Mouse (Mus musculus) heart, embryonic 16.5 days (tissue): ENCODE measurements around the gene Kif6. TPM values are rescaled to one million over a fixed set of nuclear protein-coding genes. Genes with fewer than 3 reads are reported as not detected.

Experiments
- ATAC-seq: fragments of 200-750 bp; cut with Nextera tagmentation; replicated peaks from 2 replicates; pipeline ENCODE4 v1.8.0; 2017; ENCODE audit warnings: moderate number of reproducible peaks; ENCODE audit not compliant: insufficient read depth, low FRiP score; ENCODE audit errors: extremely low read depth
- H3K27ac ChIP-seq: fragments of 300-500 bp; sonication (generic); 2 replicates; pipeline ENCODE4 v1.5.1; 2014; ENCODE audit warnings: mild to moderate bottlenecking, low read length, control low read depth, moderate library complexity
- H3K27me3 ChIP-seq: fragments of 300-500 bp; sonication (generic); 2 replicates; pipeline ENCODE4 v1.6.1; 2014; ENCODE audit warnings: low read length, mixed read lengths; ENCODE audit not compliant: control insufficient read depth, insufficient read depth
- H3K36me3 ChIP-seq: fragments of 300-500 bp; sonication (generic); 2 replicates; pipeline ENCODE4 v1.6.1; 2014; ENCODE audit not compliant: control insufficient read depth, insufficient read depth
- H3K4me1 ChIP-seq: fragments of 300-500 bp; sonication (generic); 2 replicates; pipeline ENCODE4 v1.6.1; 2014; ENCODE audit warnings: low read length, mixed read lengths; ENCODE audit not compliant: control insufficient read depth, insufficient read depth
- H3K4me2 ChIP-seq: fragments of 300-500 bp; sonication (generic); 2 replicates; pipeline ENCODE4 v1.6.1; 2014; ENCODE audit warnings: low read depth, mild to moderate bottlenecking, control low read depth, low read length
- H3K4me3 ChIP-seq: fragments of 300-500 bp; sonication (generic); 2 replicates; pipeline ENCODE4 v1.5.1; 2014; ENCODE audit warnings: mild to moderate bottlenecking, control low read depth, low read length
- H3K9ac ChIP-seq: fragments of 300-500 bp; sonication (generic); 2 replicates; pipeline ENCODE4 v1.6.1; 2014; ENCODE audit warnings: low read length, control low read depth
- H3K9me3 ChIP-seq: fragments of 300-500 bp; sonication (generic); replicated peaks from 2 replicates; pipeline ENCODE4 v1.6.1; 2016; ENCODE audit warnings: low read length; ENCODE audit not compliant: control insufficient read depth
- WGBS: fragments of 180-500 bp; shearing (Covaris S2); extraction: QIAGEN DNeasy Blood & Tissue Kit; methylation state at CpG from one replicate; pipeline ENCODE4 v1.1.7; 2014; 5-methylcytosine and 5-hydroxymethylcytosine counted together
- polyA plus RNA-seq: library from polyadenylated mRNA; unstranded; fragments of >200 nt; fragmentation: Nextera tagmentation; extraction: Ambion mirVana; gene quantifications from 2 replicates; pipeline ENCODE4 v1.2.1, GENCODE M21; 2015

Kif6 gene
- polyA plus RNA-seq, 1 experiment from 2014 or later = 2.7 TPM

GRCm38 (mm10) chr17:49624572-49624971 is 9.6 kb downstream of the Kif6 start:
- H3K9me3 ChIP-seq = no peaks in the 10 kb centered on the region; the same call in 1 of the 2 replicates
- ATAC-seq = no peak
- peaks cover 34% of the 10 kb centered on the region for H3K4me1 ChIP-seq
- 57% methylated on average over 9 of the region's 9 CpGs for WGBS
- H3K9ac ChIP-seq = no peak overlapping the region
- H3K4me2 ChIP-seq = no peak overlapping the region
- no peak overlapping the region for H3K4me3 ChIP-seq
- peak overlapping the region; percentile 40; the same call in 1 of the 2 replicates for H3K27ac ChIP-seq
- no peaks in the 10 kb centered on the region for H3K36me3 ChIP-seq
- H3K27me3 ChIP-seq = no peaks in the 10 kb centered on the region

- WGBS = 45% methylated on average over 13 of the region's 13 CpGs
- H3K4me3 ChIP-seq = no peak overlapping the region
- ATAC-seq = peak; percentile 87
- H3K27ac ChIP-seq = peak overlapping the region; percentile 68
- H3K36me3 ChIP-seq = no peaks in the 10 kb centered on the region
- no peaks in the 10 kb centered on the region for H3K9me3 ChIP-seq
- H3K9ac ChIP-seq = no peak overlapping the region
- peaks cover 34% of the 10 kb centered on the region for H3K4me1 ChIP-seq
- H3K4me2 ChIP-seq = no peak overlapping the region
- no peaks in the 10 kb centered on the region for H3K27me3 ChIP-seq
These were observed 12.3 kb downstream of the Kif6 start for GRCm38 (mm10) chr17:49627011-49627794.

GRCm38 (mm10) chr17:49628875-49629274 is 13.9 kb downstream of the Kif6 start:
- WGBS = 93% methylated on average over 8 of the region's 8 CpGs
- Histone ChIP-seq H3K27ac (no peak overlapping the region), H3K4me2 (no peak overlapping the region), H3K36me3 (no peaks in the 10 kb centered on the region), H3K9me3 (no peaks in the 10 kb centered on the region), H3K4me1 (peaks cover 29% of the 10 kb centered on the region), H3K4me3 (no peak overlapping the region), H3K27me3 (no peaks in the 10 kb centered on the region), H3K9ac (no peak overlapping the region)
- no peak for ATAC-seq

- H3K9ac ChIP-seq = no peak overlapping the region
- H3K36me3 ChIP-seq = no peaks in the 10 kb centered on the region
These were observed 18.1 kb downstream of the Kif6 start for GRCm38 (mm10) chr17:49633041-49633440.

GRCm38 (mm10) chr17:49641903-49642302 is 27.0 kb downstream of the Kif6 start:
- Histone ChIP-seq H3K4me2 (no peak overlapping the region), H3K27ac (0 out of 2 replicates have a peak overlapping the region, but pooled peaks have one; percentile 4), H3K9ac (no peak overlapping the region), H3K36me3 (no peaks in the 10 kb centered on the region), H3K9me3 (no peaks in the 10 kb centered on the region), H3K27me3 (no peaks in the 10 kb centered on the region), H3K4me3 (no peak overlapping the region), H3K4me1 (peaks cover 6% of the 10 kb centered on the region; the same call in 1 of the 2 replicates)
- 75% methylated on average over 6 of the region's 6 CpGs for WGBS
- no peak for ATAC-seq

More at GRCm38 (mm10) chr17:49633041-49633440, 18.1 kb downstream of the Kif6 start:
- H3K27ac ChIP-seq = no peak overlapping the region
- H3K4me2 ChIP-seq = no peak overlapping the region
- H3K4me1 ChIP-seq = no peaks in the 10 kb centered on the region
- no peaks in the 10 kb centered on the region for H3K9me3 ChIP-seq
- no peak overlapping the region for H3K4me3 ChIP-seq
- no peaks in the 10 kb centered on the region for H3K27me3 ChIP-seq
- no peak for ATAC-seq
- WGBS = 43% methylated on average over 8 of the region's 8 CpGs

GRCm38 (mm10) chr17:49642336-49642735 is 27.4 kb downstream of the Kif6 start:
- 0 out of 2 replicates have a peak, but pooled peaks have one; percentile 41 for ATAC-seq
- H3K9ac ChIP-seq = no peak overlapping the region
- H3K9me3 ChIP-seq = no peaks in the 10 kb centered on the region
- no peaks in the 10 kb centered on the region for H3K36me3 ChIP-seq
- peaks cover 6% of the 10 kb centered on the region; the same call in 1 of the 2 replicates for H3K4me1 ChIP-seq
- no peaks in the 10 kb centered on the region for H3K27me3 ChIP-seq
- H3K4me2 ChIP-seq = no peak overlapping the region
- 53% methylated on average over 8 of the region's 8 CpGs for WGBS
- H3K4me3 ChIP-seq = no peak overlapping the region
- 0 out of 2 replicates have a peak overlapping the region, but pooled peaks have one; percentile 4 for H3K27ac ChIP-seq

- Histone ChIP-seq H3K27me3 (no peaks in the 10 kb centered on the region), H3K4me1 (peaks cover 6% of the 10 kb centered on the region; the same call in 1 of the 2 replicates), H3K9me3 (no peaks in the 10 kb centered on the region), H3K4me2 (no peak overlapping the region), H3K36me3 (no peaks in the 10 kb centered on the region), H3K27ac (no peak overlapping the region), H3K4me3 (no peak overlapping the region), H3K9ac (no peak overlapping the region)
- no peak for ATAC-seq
- WGBS = 86% methylated on average over 11 of the region's 11 CpGs
These were observed 28.1 kb downstream of the Kif6 start for GRCm38 (mm10) chr17:49642889-49643490.

- Histone ChIP-seq H3K4me1 (peaks cover 6% of the 10 kb centered on the region; the same call in 1 of the 2 replicates), H3K36me3 (no peaks in the 10 kb centered on the region), H3K4me3 (no peak overlapping the region), H3K9me3 (no peaks in the 10 kb centered on the region), H3K9ac (no peak overlapping the region), H3K27me3 (no peaks in the 10 kb centered on the region), H3K27ac (no peak overlapping the region), H3K4me2 (no peak overlapping the region)
- WGBS = 89% methylated on average over 5 of the region's 5 CpGs
- no peak for ATAC-seq
These were observed 31.3 kb downstream of the Kif6 start for GRCm38 (mm10) chr17:49646267-49646666.

GRCm38 (mm10) chr17:49648970-49649369 is 34.0 kb downstream of the Kif6 start:
- no peaks in the 10 kb centered on the region for H3K36me3 ChIP-seq
- H3K27ac ChIP-seq = no peak overlapping the region
- no peaks in the 10 kb centered on the region for H3K27me3 ChIP-seq
- H3K4me1 ChIP-seq = no peaks in the 10 kb centered on the region
- no peaks in the 10 kb centered on the region for H3K9me3 ChIP-seq
- WGBS = 63% methylated on average over 2 of the region's 2 CpGs
- no peak overlapping the region for H3K4me3 ChIP-seq
- H3K4me2 ChIP-seq = no peak overlapping the region
- no peak overlapping the region for H3K9ac ChIP-seq
- no peak for ATAC-seq
